Mouse (Mus musculus) olfactory bulb, adult 2 months (tissue): ENCODE data around the gene Ggt5. TPM values are rescaled to one million over a fixed set of nuclear protein-coding genes. Genes with fewer than 3 reads are reported as not detected.
"Not testable (repeated sequence)": the region's sequence is repeated elsewhere in the genome, so short reads cannot be mapped to it uniquely, and the experiment has no call there.

Source experiments
- H3K27ac ChIP-seq: fragments of 200-500 bp; 2 replicates; pipeline ENCODE4 v1.5.1; 2012; ENCODE audit warnings: low read depth, low read length; ENCODE audit not compliant: insufficient read depth
- H3K4me1 ChIP-seq: fragments of 200-500 bp; 2 replicates; pipeline ENCODE4 v1.6.1; 2012; ENCODE audit warnings: low read length; ENCODE audit not compliant: control insufficient read depth, insufficient read depth
- H3K4me3 ChIP-seq: fragments of 200-500 bp; 2 replicates; pipeline ENCODE4 v1.5.1; 2012; ENCODE audit warnings: mild to moderate bottlenecking, low read depth, low read length, moderate library complexity; ENCODE audit not compliant: insufficient read depth
- CTCF ChIP-seq: fragments of 200-500 bp; IDR thresholded peaks from 2 replicates; pipeline ENCODE4 v1.5.1; 2012; ENCODE audit warnings: low read depth, mild to moderate bottlenecking, low read length, moderate library complexity; ENCODE audit not compliant: insufficient read depth
- POLR2A ChIP-seq: fragments of 200-500 bp; IDR thresholded peaks from 2 replicates; pipeline ENCODE4 v1.6.1; 2012; ENCODE audit warnings: mild to moderate bottlenecking, low read depth, low read length, moderate library complexity; ENCODE audit not compliant: insufficient read depth
- WGBS: fragments of 180-500 bp; shearing (Covaris S2); methylation state at CpG from one replicate; pipeline ENCODE4 v1.1.7; 2018; 5-methylcytosine and 5-hydroxymethylcytosine counted together
- polyA plus RNA-seq: library from polyadenylated mRNA; stranded (reverse); fragments of >200 nt; gene quantifications from 2 replicates; pipeline ENCODE4 v1.2.4, GENCODE M21; 2012; ENCODE audit warnings: low replicate concordance; ENCODE audit not compliant: missing spikeins, insufficient read depth, insufficient read length

Ggt5 gene
- polyA plus RNA-seq, 1 experiment = not detected

- H3K4me1 ChIP-seq = peaks cover 2% of the 10 kb centered on the region; the same call in 1 of the 2 replicates
- no peak overlapping the region for H3K27ac ChIP-seq
- H3K4me3 ChIP-seq = no peak overlapping the region
- TF ChIP-seq POLR2A (no peak), CTCF (no peak)
- 86% methylated on average over 7 of the region's 7 CpGs for WGBS
These were observed 23.2 kb upstream of the Ggt5 start for GRCm38 (mm10) chr10:75565906-75566305.

- 84% methylated on average over 5 of the region's 5 CpGs for WGBS
- peaks cover 2% of the 10 kb centered on the region; the same call in 1 of the 2 replicates for H3K4me1 ChIP-seq
- no peak for TF ChIP-seq CTCF
- no peak for TF ChIP-seq POLR2A
- no peak overlapping the region for H3K4me3 ChIP-seq
- H3K27ac ChIP-seq = no peak overlapping the region
These were observed 22.8 kb upstream of the Ggt5 start for GRCm38 (mm10) chr10:75566321-75566720.

GRCm38 (mm10) chr10:75566765-75567164, 22.4 kb upstream of the Ggt5 start:
- not testable (repeated sequence) for H3K27ac ChIP-seq, H3K4me1 ChIP-seq, H3K4me3 ChIP-seq
- WGBS = 82% methylated on average over 2 of the region's 2 CpGs

- no peak for TF ChIP-seq POLR2A
- TF ChIP-seq CTCF = no peak
- WGBS = 55% methylated on average over 5 of the region's 5 CpGs
- no peak overlapping the region for H3K27ac ChIP-seq
- no peak overlapping the region for H3K4me3 ChIP-seq
- H3K4me1 ChIP-seq = peaks cover 2% of the 10 kb centered on the region; the same call in 1 of the 2 replicates
These were observed 21.1 kb upstream of the Ggt5 start for GRCm38 (mm10) chr10:75568029-75568428.

- Histone ChIP-seq H3K4me3 (no peak overlapping the region), H3K27ac (no peak overlapping the region)
- WGBS = 22% methylated on average over 11 of the region's 11 CpGs
These were observed 20.7 kb upstream of the Ggt5 start for GRCm38 (mm10) chr10:75568441-75568840.

GRCm38 (mm10) chr10:75568851-75569250, 20.3 kb upstream of the Ggt5 start:
- no peak overlapping the region for H3K27ac ChIP-seq
- 41% methylated on average over 4 of the region's 4 CpGs for WGBS
- peaks cover 2% of the 10 kb centered on the region; the same call in 1 of the 2 replicates for H3K4me1 ChIP-seq
- TF ChIP-seq CTCF (no peak), POLR2A (no peak)
- no peak overlapping the region for H3K4me3 ChIP-seq

More at GRCm38 (mm10) chr10:75568441-75568840, 20.7 kb upstream of the Ggt5 start:
- TF ChIP-seq POLR2A (no peak), CTCF (no peak)
- H3K4me1 ChIP-seq = peaks cover 2% of the 10 kb centered on the region; the same call in 1 of the 2 replicates

- TF ChIP-seq CTCF (no peak), POLR2A (no peak)
- no peak overlapping the region for H3K27ac ChIP-seq
- WGBS = 48% methylated on average over 10 of the region's 10 CpGs
- H3K4me3 ChIP-seq = no peak overlapping the region
- peaks cover 2% of the 10 kb centered on the region; the same call in 1 of the 2 replicates for H3K4me1 ChIP-seq
These were observed 18.0 kb upstream of the Ggt5 start for GRCm38 (mm10) chr10:75570981-75571657.

GRCm38 (mm10) chr10:75571937-75572336, 17.2 kb upstream of the Ggt5 start:
- Histone ChIP-seq H3K4me1 (peaks cover 2% of the 10 kb centered on the region; the same call in 1 of the 2 replicates), H3K27ac (no peak overlapping the region), H3K4me3 (no peak overlapping the region)
- 49% methylated on average over 9 of the region's 9 CpGs for WGBS
- no peak for TF ChIP-seq POLR2A
- no peak for TF ChIP-seq CTCF

- Histone ChIP-seq H3K27ac (no peak overlapping the region), H3K4me3 (no peak overlapping the region), H3K4me1 (peaks cover 2% of the 10 kb centered on the region; the same call in 1 of the 2 replicates)
- 68% methylated on average over 10 of the region's 10 CpGs for WGBS
- TF ChIP-seq CTCF (no peak), POLR2A (no peak)
These were observed 16.0 kb upstream of the Ggt5 start for GRCm38 (mm10) chr10:75573181-75573580.

- 92% methylated on average over 9 of the region's 9 CpGs for WGBS
- TF ChIP-seq POLR2A (no peak), CTCF (no peak)
- Histone ChIP-seq H3K27ac (no peak overlapping the region), H3K4me1 (no peaks in the 10 kb centered on the region), H3K4me3 (no peak overlapping the region)
These were observed 15.2 kb upstream of the Ggt5 start for GRCm38 (mm10) chr10:75573965-75574364.
